Mouse (Mus musculus): ENCODE measurements around the gene Gng2. TPM values are rescaled to one million over a fixed set of nuclear protein-coding genes. Genes with fewer than 3 reads are reported as not detected.

Gng2 gene
- total and polyA plus RNA-seq, 3 experiments: 11.7 to 14.9 (median 13.0) TPM

GRCm38 (mm10) chr14:19916315-19916714 lies 61.1 kb downstream of the Gng2 start:
- H3K79me2 ChIP-seq (replicated peaks; ENCODE audit: control insufficient read depth, insufficient read depth, low read length): no peaks in the 10 kb centered on the region
- DNase-seq: no peak
- H3K27me3 ChIP-seq (ENCODE audit: control insufficient read depth, insufficient read depth, low read length): no peaks in the 10 kb centered on the region
- H3K9ac ChIP-seq (ENCODE audit: low read depth, low read length): no peak overlapping the region
- H3K36me3 ChIP-seq (ENCODE audit: control insufficient read depth, insufficient read depth, low read length): no peaks in the 10 kb centered on the region
- no peak overlapping the region for H3K4me3 ChIP-seq
- no peak for TF ChIP-seq CTCF (IDR thresholded peaks at IDR 0.05)
- no peaks in the 10 kb centered on the region for H3K4me1 ChIP-seq (ENCODE audit: control insufficient read depth, insufficient read depth, low read length)
- WGBS: 74% methylated on average over 2 of the region's 2 CpGs
- intact Hi-C loops (cut with DNase I): no loop called here
- no peak overlapping the region for H3K27ac ChIP-seq

GRCm38 (mm10) chr14:19912891-19913290 lies 64.5 kb downstream of the Gng2 start:
- intact Hi-C loops (cut with DNase I): no loop called here
- WGBS: 83% methylated on average over 3 of the region's 3 CpGs

GRCm38 (mm10) chr14:19905615-19906014 lies 71.8 kb downstream of the Gng2 start:
- H3K9ac ChIP-seq (ENCODE audit: low read depth, low read length): no peak overlapping the region
- H3K79me2 ChIP-seq (replicated peaks; ENCODE audit: control insufficient read depth, insufficient read depth, low read length): no peaks in the 10 kb centered on the region; the same call in 1 of the 2 replicates
- WGBS: 6% methylated on average over 5 of the region's 5 CpGs
- H3K4me1 ChIP-seq (ENCODE audit: control insufficient read depth, insufficient read depth, low read length): peaks cover 2% of the 10 kb centered on the region
- H3K27ac ChIP-seq: no peak overlapping the region
- TF ChIP-seq POLR2A (IDR thresholded peaks at IDR 0.05; ENCODE audit: insufficient read depth, low read depth, low read length) (no peak), EP300 (IDR thresholded peaks at IDR 0.05; ENCODE audit: insufficient read depth, low read depth, low read length) (peak; percentile 31; the same call in 1 of the 2 replicates)
- no peaks in the 10 kb centered on the region for H3K36me3 ChIP-seq (ENCODE audit: control insufficient read depth, insufficient read depth, low read length)
- H3K4me3 ChIP-seq: no peak overlapping the region
- peak; percentile 53 to 78 for DNase-seq
- intact Hi-C loops (cut with DNase I): no loop called here
- H3K27me3 ChIP-seq (ENCODE audit: control insufficient read depth, insufficient read depth, low read length): no peaks in the 10 kb centered on the region

More at GRCm38 (mm10) chr14:19912891-19913290, 64.5 kb downstream of the Gng2 start:
- no peaks in the 10 kb centered on the region for H3K4me1 ChIP-seq (ENCODE audit: control insufficient read depth, insufficient read depth, low read length)
- TF ChIP-seq POLR2A (IDR thresholded peaks at IDR 0.05; ENCODE audit: insufficient read depth, low read depth, low read length) (no peak), CTCF (IDR thresholded peaks at IDR 0.05) (no peak), EP300 (IDR thresholded peaks at IDR 0.05; ENCODE audit: insufficient read depth, low read depth, low read length) (no peak)
- no peak overlapping the region for H3K9ac ChIP-seq (ENCODE audit: low read depth, low read length)
- DNase-seq: no peak
- no peak overlapping the region for H3K27ac ChIP-seq
- H3K36me3 ChIP-seq (ENCODE audit: control insufficient read depth, insufficient read depth, low read length): no peaks in the 10 kb centered on the region
- no peaks in the 10 kb centered on the region for H3K27me3 ChIP-seq (ENCODE audit: control insufficient read depth, insufficient read depth, low read length)
- H3K4me3 ChIP-seq: no peak overlapping the region
- H3K79me2 ChIP-seq (replicated peaks; ENCODE audit: control insufficient read depth, insufficient read depth, low read length): no peaks in the 10 kb centered on the region

GRCm38 (mm10) chr14:19904821-19905220 lies 72.6 kb downstream of the Gng2 start:
- no peak overlapping the region for H3K27ac ChIP-seq
- peaks cover 2% of the 10 kb centered on the region for H3K4me1 ChIP-seq (ENCODE audit: control insufficient read depth, insufficient read depth, low read length)
- intact Hi-C loops (cut with DNase I): no loop called here
- DNase-seq: no peak
- H3K4me3 ChIP-seq: no peak overlapping the region
- H3K9ac ChIP-seq (ENCODE audit: low read depth, low read length): no peak overlapping the region
- H3K36me3 ChIP-seq (ENCODE audit: control insufficient read depth, insufficient read depth, low read length): no peaks in the 10 kb centered on the region
- no peaks in the 10 kb centered on the region; the same call in 1 of the 2 replicates for H3K79me2 ChIP-seq (replicated peaks; ENCODE audit: control insufficient read depth, insufficient read depth, low read length)
- H3K27me3 ChIP-seq (ENCODE audit: control insufficient read depth, insufficient read depth, low read length): no peaks in the 10 kb centered on the region
- 76% methylated on average over 3 of the region's 3 CpGs for WGBS
- TF ChIP-seq EP300 (IDR thresholded peaks at IDR 0.05; ENCODE audit: insufficient read depth, low read depth, low read length): no peak
- TF ChIP-seq POLR2A (IDR thresholded peaks at IDR 0.05; ENCODE audit: insufficient read depth, low read depth, low read length): no peak
- no peak for TF ChIP-seq CTCF (IDR thresholded peaks at IDR 0.05)

- no peaks in the 10 kb centered on the region for H3K36me3 ChIP-seq (ENCODE audit: control insufficient read depth, insufficient read depth, low read length)
- TF ChIP-seq EP300 (IDR thresholded peaks at IDR 0.05; ENCODE audit: insufficient read depth, low read depth, low read length): no peak
- no peak for TF ChIP-seq POLR2A (IDR thresholded peaks at IDR 0.05; ENCODE audit: insufficient read depth, low read depth, low read length)
- no peak for TF ChIP-seq CTCF (IDR thresholded peaks at IDR 0.05)
- H3K79me2 ChIP-seq (replicated peaks; ENCODE audit: control insufficient read depth, insufficient read depth, low read length): no peaks in the 10 kb centered on the region; the same call in 1 of the 2 replicates
- H3K27me3 ChIP-seq (ENCODE audit: control insufficient read depth, insufficient read depth, low read length): no peaks in the 10 kb centered on the region
- no peak overlapping the region for H3K9ac ChIP-seq (ENCODE audit: low read depth, low read length)
- 50% methylated on average over 5 of the region's 5 CpGs for WGBS
- H3K4me3 ChIP-seq: no peak overlapping the region
- H3K4me1 ChIP-seq (ENCODE audit: control insufficient read depth, insufficient read depth, low read length): peaks cover 2% of the 10 kb centered on the region
- DNase-seq: peak in 1 of 2 experiments; percentile 24
- intact Hi-C loops (cut with DNase I): no loop called here
- no peak overlapping the region; the same call in 1 of the 2 replicates for H3K27ac ChIP-seq
Measured at GRCm38 (mm10) chr14:19904031-19904430, 73.4 kb downstream of the Gng2 start.

GRCm38 (mm10) chr14:19900492-19900891 lies 76.9 kb downstream of the Gng2 start:
- intact Hi-C loops (cut with DNase I): no loop called here
- H3K4me3 ChIP-seq: no peak overlapping the region
- no peak for TF ChIP-seq POLR2A (IDR thresholded peaks at IDR 0.05; ENCODE audit: insufficient read depth, low read depth, low read length)
- TF ChIP-seq EP300 (IDR thresholded peaks at IDR 0.05; ENCODE audit: insufficient read depth, low read depth, low read length): no peak
- no peak for TF ChIP-seq CTCF (IDR thresholded peaks at IDR 0.05)
- H3K27me3 ChIP-seq (ENCODE audit: control insufficient read depth, insufficient read depth, low read length): no peaks in the 10 kb centered on the region
- no peaks in the 10 kb centered on the region for H3K36me3 ChIP-seq (ENCODE audit: control insufficient read depth, insufficient read depth, low read length)
- WGBS: 83% methylated on average over 4 of the region's 4 CpGs
- H3K27ac ChIP-seq: no peak overlapping the region
- H3K79me2 ChIP-seq (replicated peaks; ENCODE audit: control insufficient read depth, insufficient read depth, low read length): no peaks in the 10 kb centered on the region; the same call in 1 of the 2 replicates
- no peak overlapping the region for H3K9ac ChIP-seq (ENCODE audit: low read depth, low read length)
- peaks cover under 1% of the 10 kb centered on the region for H3K4me1 ChIP-seq (ENCODE audit: control insufficient read depth, insufficient read depth, low read length)
- no peak for DNase-seq
